Mouse (Mus musculus): Measurements from ENCODE around the gene Phf3. TPM values are rescaled to one million over a fixed set of nuclear protein-coding genes. Genes with fewer than 3 reads are reported as not detected.

The Phf3 gene
- polyA plus RNA-seq, 1 experiment from 2014 or later: 50.5 TPM

GRCm38 (mm10) chr1:30872836-30873540 lies 733 bp downstream of the Phf3 start:
- peak overlapping the region; percentile 90 for H3K4me3 ChIP-seq
- H3K9me3 ChIP-seq (replicated peaks): no peaks in the 10 kb centered on the region
- peak; percentile 82 for ATAC-seq (ENCODE audit: low FRiP score)
- peaks cover 9% of the 10 kb centered on the region for H3K4me1 ChIP-seq
- H3K4me2 ChIP-seq (replicated peaks): peak overlapping the region; percentile 55
- WGBS: under 1% methylated on average over 73 of the region's 79 CpGs
- no peaks in the 10 kb centered on the region for H3K27me3 ChIP-seq
- no peaks in the 10 kb centered on the region for H3K36me3 ChIP-seq
- H3K27ac ChIP-seq: peak overlapping the region; percentile 100
- H3K9ac ChIP-seq: peak overlapping the region; percentile 97

GRCm38 (mm10) chr1:30867786-30868185 lies 5.9 kb downstream of the Phf3 start:
- Histone ChIP-seq H3K9me3 (replicated peaks) (no peaks in the 10 kb centered on the region), H3K9ac (no peak overlapping the region), H3K4me2 (replicated peaks) (no peak overlapping the region), H3K27me3 (no peaks in the 10 kb centered on the region), H3K36me3 (no peaks in the 10 kb centered on the region), H3K4me1 (peaks cover 9% of the 10 kb centered on the region), H3K4me3 (no peak overlapping the region), H3K27ac (no peak overlapping the region)
- no peak for ATAC-seq (ENCODE audit: low FRiP score)
- 89% methylated on average over 4 of the region's 4 CpGs for WGBS

- Histone ChIP-seq H3K9ac (no peak overlapping the region), H3K4me3 (no peak overlapping the region), H3K27me3 (no peaks in the 10 kb centered on the region), H3K27ac (no peak overlapping the region), H3K4me2 (replicated peaks) (no peak overlapping the region), H3K9me3 (replicated peaks) (no peaks in the 10 kb centered on the region), H3K4me1 (no peaks in the 10 kb centered on the region), H3K36me3 (no peaks in the 10 kb centered on the region)
- ATAC-seq (ENCODE audit: low FRiP score): no peak
- 89% methylated on average over 3 of the region's 3 CpGs for WGBS
These were observed 21.2 kb downstream of the Phf3 start for GRCm38 (mm10) chr1:30852518-30852917.

- Histone ChIP-seq H3K9ac (no peak overlapping the region), H3K27me3 (no peaks in the 10 kb centered on the region), H3K4me3 (no peak overlapping the region), H3K4me2 (replicated peaks) (no peak overlapping the region), H3K4me1 (no peaks in the 10 kb centered on the region), H3K36me3 (no peaks in the 10 kb centered on the region), H3K27ac (no peak overlapping the region), H3K9me3 (replicated peaks) (no peaks in the 10 kb centered on the region)
- 98% methylated on average over 3 of the region's 3 CpGs for WGBS
- ATAC-seq (ENCODE audit: low FRiP score): no peak
These were observed 21.8 kb downstream of the Phf3 start for GRCm38 (mm10) chr1:30851920-30852319.

GRCm38 (mm10) chr1:30850906-30851305 lies 22.8 kb downstream of the Phf3 start:
- 92% methylated on average over 2 of the region's 2 CpGs for WGBS
- H3K36me3 ChIP-seq: no peaks in the 10 kb centered on the region
- H3K4me1 ChIP-seq: no peaks in the 10 kb centered on the region
- H3K9me3 ChIP-seq (replicated peaks): no peaks in the 10 kb centered on the region
- no peak overlapping the region for H3K9ac ChIP-seq
- H3K27me3 ChIP-seq: no peaks in the 10 kb centered on the region
- no peak overlapping the region for H3K4me2 ChIP-seq (replicated peaks)
- H3K4me3 ChIP-seq: no peak overlapping the region
- ATAC-seq (ENCODE audit: low FRiP score): no peak
- no peak overlapping the region for H3K27ac ChIP-seq

- H3K27ac ChIP-seq: no peak overlapping the region
- 90% methylated on average over 3 of the region's 3 CpGs for WGBS
- no peaks in the 10 kb centered on the region for H3K36me3 ChIP-seq
- H3K4me3 ChIP-seq: no peak overlapping the region
- no peaks in the 10 kb centered on the region for H3K4me1 ChIP-seq
- no peak for ATAC-seq (ENCODE audit: low FRiP score)
- no peaks in the 10 kb centered on the region for H3K27me3 ChIP-seq
- H3K4me2 ChIP-seq (replicated peaks): no peak overlapping the region
- no peak overlapping the region for H3K9ac ChIP-seq
- H3K9me3 ChIP-seq (replicated peaks): no peaks in the 10 kb centered on the region
These were observed 23.8 kb downstream of the Phf3 start for GRCm38 (mm10) chr1:30849955-30850354.

GRCm38 (mm10) chr1:30847706-30848105 lies 26.0 kb downstream of the Phf3 start:
- no peaks in the 10 kb centered on the region for H3K9me3 ChIP-seq (replicated peaks)
- no peak overlapping the region for H3K27ac ChIP-seq
- no peaks in the 10 kb centered on the region for H3K4me1 ChIP-seq
- 75% methylated on average over 1 of the region's 1 CpGs for WGBS
- H3K27me3 ChIP-seq: no peaks in the 10 kb centered on the region
- ATAC-seq (ENCODE audit: low FRiP score): no peak
- H3K4me2 ChIP-seq (replicated peaks): no peak overlapping the region
- no peaks in the 10 kb centered on the region for H3K36me3 ChIP-seq
- H3K9ac ChIP-seq: no peak overlapping the region
- H3K4me3 ChIP-seq: no peak overlapping the region

GRCm38 (mm10) chr1:30839662-30840061 lies 34.1 kb downstream of the Phf3 start:
- no peaks in the 10 kb centered on the region for H3K4me1 ChIP-seq
- H3K4me2 ChIP-seq (replicated peaks): no peak overlapping the region
- H3K27ac ChIP-seq: no peak overlapping the region
- H3K27me3 ChIP-seq: no peaks in the 10 kb centered on the region
- ATAC-seq (ENCODE audit: low FRiP score): no peak
- H3K9ac ChIP-seq: no peak overlapping the region
- whole genome bisulfite sequencing: 71% methylated on average over 3 of the region's 3 CpGs
- no peak overlapping the region for H3K4me3 ChIP-seq
- H3K36me3 ChIP-seq: peaks cover 9% of the 10 kb centered on the region; the same call in 1 of the 2 replicates
- no peaks in the 10 kb centered on the region for H3K9me3 ChIP-seq (replicated peaks)

- no peak for ATAC-seq (ENCODE audit: low FRiP score)
- no peaks in the 10 kb centered on the region for H3K27me3 ChIP-seq
- no peaks in the 10 kb centered on the region for H3K4me1 ChIP-seq
- no peak overlapping the region for H3K9ac ChIP-seq
- peaks cover 17% of the 10 kb centered on the region for H3K36me3 ChIP-seq
- no peak overlapping the region for H3K4me3 ChIP-seq
- H3K4me2 ChIP-seq (replicated peaks): no peak overlapping the region
- H3K27ac ChIP-seq: no peak overlapping the region
- no peaks in the 10 kb centered on the region for H3K9me3 ChIP-seq (replicated peaks)
- WGBS: 94% methylated on average over 6 of the region's 6 CpGs
These were observed 38.2 kb downstream of the Phf3 start for GRCm38 (mm10) chr1:30835512-30835911.

GRCm38 (mm10) chr1:30832778-30833177 lies 40.9 kb downstream of the Phf3 start:
- no peak overlapping the region for H3K9ac ChIP-seq
- ATAC-seq (ENCODE audit: low FRiP score): no peak
- H3K27me3 ChIP-seq: no peaks in the 10 kb centered on the region
- no peak overlapping the region for H3K27ac ChIP-seq
- H3K36me3 ChIP-seq: peaks cover 25% of the 10 kb centered on the region
- no peak overlapping the region for H3K4me3 ChIP-seq
- no peak overlapping the region for H3K4me2 ChIP-seq (replicated peaks)
- WGBS: 87% methylated on average over 4 of the region's 4 CpGs
- H3K9me3 ChIP-seq (replicated peaks): no peaks in the 10 kb centered on the region
- H3K4me1 ChIP-seq: no peaks in the 10 kb centered on the region

GRCm38 (mm10) chr1:30819414-30819813 lies 54.3 kb downstream of the Phf3 start:
- H3K9me3 ChIP-seq (replicated peaks): no peaks in the 10 kb centered on the region
- no peaks in the 10 kb centered on the region for H3K27me3 ChIP-seq
- no peaks in the 10 kb centered on the region for H3K4me1 ChIP-seq
- no peak overlapping the region for H3K9ac ChIP-seq
- H3K27ac ChIP-seq: no peak overlapping the region
- no peak overlapping the region for H3K4me2 ChIP-seq (replicated peaks)
- 81% methylated on average over 6 of the region's 6 CpGs for WGBS
- H3K36me3 ChIP-seq: peaks cover 40% of the 10 kb centered on the region
- no peak for ATAC-seq (ENCODE audit: low FRiP score)
- no peak overlapping the region for H3K4me3 ChIP-seq

- 97% methylated on average over 1 of the region's 1 CpGs for WGBS
- H3K9me3 ChIP-seq (replicated peaks): no peaks in the 10 kb centered on the region
- H3K4me1 ChIP-seq: no peaks in the 10 kb centered on the region
- no peak overlapping the region for H3K4me3 ChIP-seq
- H3K4me2 ChIP-seq (replicated peaks): no peak overlapping the region
- H3K36me3 ChIP-seq: peaks cover 54% of the 10 kb centered on the region
- H3K27me3 ChIP-seq: no peaks in the 10 kb centered on the region
- no peak overlapping the region for H3K27ac ChIP-seq
- no peak for ATAC-seq (ENCODE audit: low FRiP score)
- H3K9ac ChIP-seq: no peak overlapping the region
These were observed 58.1 kb downstream of the Phf3 start for GRCm38 (mm10) chr1:30815609-30816008.

- 87% methylated on average over 2 of the region's 2 CpGs for WGBS
These were observed 58.7 kb downstream of the Phf3 start for GRCm38 (mm10) chr1:30814987-30815386.

More at GRCm38 (mm10) chr1:30814987-30815386, 58.7 kb downstream of the Phf3 start:
- H3K4me3 ChIP-seq: no peak overlapping the region
- no peaks in the 10 kb centered on the region for H3K4me1 ChIP-seq
- no peak for ATAC-seq (ENCODE audit: low FRiP score)
- H3K36me3 ChIP-seq: peaks cover 55% of the 10 kb centered on the region
- H3K4me2 ChIP-seq (replicated peaks): no peak overlapping the region
- no peaks in the 10 kb centered on the region for H3K27me3 ChIP-seq
- no peak overlapping the region for H3K27ac ChIP-seq
- no peaks in the 10 kb centered on the region for H3K9me3 ChIP-seq (replicated peaks)
- no peak overlapping the region for H3K9ac ChIP-seq

Measured in hindbrain, embryonic 12.5 days (tissue).